Mouse (Mus musculus) lung, embryonic 14.5 days (tissue): Measurements from ENCODE around the gene Mtr. TPM values are rescaled to one million over a fixed set of nuclear protein-coding genes. Genes with fewer than 3 reads are reported as not detected.

Experiments used
- ATAC-seq: fragments of 200-750 bp; cut with Nextera tagmentation; 2 replicates; pipeline ENCODE4 v1.8.0; 2017; ENCODE audit warnings: mild to moderate bottlenecking, moderate TSS enrichment, moderate library complexity; ENCODE audit not compliant: insufficient read depth
- DNase-seq: peaks from one replicate; pipeline ENCODE4 v3.0.0-alpha.2; 2015
- H3K27ac ChIP-seq: fragments of 300-500 bp; sonication (generic); 2 replicates; pipeline ENCODE4 v1.5.1; 2014; ENCODE audit warnings: low read depth, mild to moderate bottlenecking, moderate library complexity
- H3K27me3 ChIP-seq: fragments of 300-500 bp; sonication (generic); 2 replicates; pipeline ENCODE4 v1.6.1; 2014; ENCODE audit warnings: low read length, control low read depth; ENCODE audit not compliant: insufficient read depth
- H3K36me3 ChIP-seq: fragments of 300-500 bp; sonication (generic); 2 replicates; pipeline ENCODE4 v1.6.1; 2014; ENCODE audit warnings: control low read depth; ENCODE audit not compliant: insufficient read depth
- H3K4me1 ChIP-seq: fragments of 300-500 bp; sonication (generic); 2 replicates; pipeline ENCODE4 v1.6.1; 2014; ENCODE audit warnings: antibody characterized with exemption, control low read depth; ENCODE audit not compliant: insufficient read depth
- H3K4me2 ChIP-seq: fragments of 300-500 bp; sonication (generic); 2 replicates; pipeline ENCODE4 v1.6.1; 2014; ENCODE audit warnings: mild to moderate bottlenecking
- H3K4me3 ChIP-seq: fragments of 300-500 bp; sonication (generic); 2 replicates; pipeline ENCODE4 v1.5.1; 2014; ENCODE audit warnings: low read depth, low read length
- H3K9ac ChIP-seq: fragments of 300-500 bp; sonication (generic); 2 replicates; pipeline ENCODE4 v1.6.1; 2014
- H3K9me3 ChIP-seq: fragments of 300-500 bp; sonication (generic); 2 replicates; pipeline ENCODE4 v1.6.1; 2016; ENCODE audit warnings: low read depth, low read length, control low read depth
- CTCF ChIP-seq: IDR thresholded peaks from 2 replicates; pipeline ENCODE4 v1.5.1; 2016; ENCODE audit warnings: antibody characterized with exemption, low read depth
- WGBS: fragments of 180-500 bp; shearing (Covaris S2); extraction: QIAGEN DNeasy Blood & Tissue Kit; methylation state at CpG from one replicate; pipeline ENCODE4 v1.1.7; 2014; 5-methylcytosine and 5-hydroxymethylcytosine counted together
- polyA plus RNA-seq: library from polyadenylated mRNA; unstranded; fragments of >200 nt; fragmentation: Nextera tagmentation; extraction: Ambion mirVana; gene quantifications from 2 replicates; pipeline ENCODE4 v1.2.1, GENCODE M21; 2014

Mtr gene
- polyA plus RNA-seq: 21.3 and 21.9 TPM in 2 replicates

DNA sequence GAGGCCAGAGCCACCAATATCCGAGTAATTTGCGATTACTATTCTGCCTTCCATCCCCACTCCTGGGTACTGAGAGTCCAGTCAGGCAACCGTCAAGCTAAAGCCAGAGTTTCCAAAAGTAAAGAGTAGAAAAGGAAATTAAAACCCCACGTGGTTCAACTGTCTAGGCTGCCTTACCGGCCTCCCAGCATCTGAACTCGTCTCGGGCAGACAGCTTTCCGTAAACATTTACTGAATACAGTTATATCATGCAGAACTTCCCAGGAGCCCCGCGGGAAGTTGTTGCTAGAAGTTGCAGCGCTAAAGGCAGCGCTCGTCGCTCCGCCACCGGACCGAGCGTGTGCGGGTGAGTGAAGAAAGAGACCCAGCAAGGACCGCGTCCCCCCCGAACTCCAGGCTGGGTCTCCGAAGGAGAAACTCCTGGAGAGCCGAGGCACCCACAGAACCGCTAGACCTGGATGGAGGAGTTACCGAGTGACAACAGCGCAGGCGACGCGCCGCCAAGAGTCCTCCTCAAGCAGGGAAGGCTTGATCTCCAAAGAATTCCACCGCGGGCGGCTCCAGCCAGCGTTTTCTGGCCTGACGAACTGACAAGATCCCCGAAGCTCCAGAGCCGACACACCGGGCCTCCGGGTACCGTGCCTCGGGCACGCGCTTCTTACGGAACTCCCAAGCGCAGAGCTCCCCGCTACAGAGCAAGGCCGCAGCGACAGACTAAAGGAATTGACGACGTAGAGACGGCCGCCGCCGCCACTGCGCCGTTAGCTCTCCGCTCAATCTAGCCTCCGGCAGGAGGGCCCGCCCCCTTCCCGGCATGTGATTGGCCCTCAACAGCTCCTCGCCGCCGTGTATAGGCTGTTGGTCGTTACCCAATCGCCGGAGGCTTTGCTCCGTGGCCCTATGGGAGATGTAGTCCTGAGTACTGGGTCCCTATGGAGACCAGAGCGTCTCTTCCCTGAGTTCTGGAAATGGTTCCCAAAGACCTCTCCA is at the start of gene Mtr:
Gene Mtr, minus strand, starts transcription at position 723 of the 990 bp plus-strand sequence.
- peaks cover 10% of the 10 kb centered on the region; the same call in 1 of the 2 replicates for H3K4me1 ChIP-seq
- DNase-seq (peak; percentile 98), ATAC-seq (peak; percentile 100)
- no peaks in the 10 kb centered on the region for H3K27me3 ChIP-seq
- H3K36me3 ChIP-seq: no peaks in the 10 kb centered on the region
- peak within 1 kb of the TSS; percentile 66 for H3K4me3 ChIP-seq
- H3K27ac ChIP-seq: peak within 1 kb of the TSS; percentile 91
- peak within 1 kb of the TSS; percentile 68 for H3K4me2 ChIP-seq
- WGBS: under 1% methylated on average over 69 of the region's 69 CpGs
- H3K9me3 ChIP-seq: no peaks in the 10 kb centered on the region
- peak within 1 kb of the TSS; percentile 62 for H3K9ac ChIP-seq
- TF ChIP-seq CTCF: no peak

- H3K4me1 ChIP-seq: no peaks in the 10 kb centered on the region
- WGBS: 64% methylated on average over 4 of the region's 4 CpGs
- ATAC-seq (no peak), DNase-seq (no peak)
- H3K27ac ChIP-seq: no peak overlapping the region
- no peaks in the 10 kb centered on the region for H3K9me3 ChIP-seq
- TF ChIP-seq CTCF: no peak
- no peak overlapping the region for H3K4me3 ChIP-seq
- H3K4me2 ChIP-seq: no peak overlapping the region
- H3K36me3 ChIP-seq: no peaks in the 10 kb centered on the region
- H3K27me3 ChIP-seq: no peaks in the 10 kb centered on the region
- H3K9ac ChIP-seq: no peak overlapping the region
These were observed 49.4 kb upstream of the Mtr start for GRCm38 (mm10) chr13:12307286-12307685.

DNA sequence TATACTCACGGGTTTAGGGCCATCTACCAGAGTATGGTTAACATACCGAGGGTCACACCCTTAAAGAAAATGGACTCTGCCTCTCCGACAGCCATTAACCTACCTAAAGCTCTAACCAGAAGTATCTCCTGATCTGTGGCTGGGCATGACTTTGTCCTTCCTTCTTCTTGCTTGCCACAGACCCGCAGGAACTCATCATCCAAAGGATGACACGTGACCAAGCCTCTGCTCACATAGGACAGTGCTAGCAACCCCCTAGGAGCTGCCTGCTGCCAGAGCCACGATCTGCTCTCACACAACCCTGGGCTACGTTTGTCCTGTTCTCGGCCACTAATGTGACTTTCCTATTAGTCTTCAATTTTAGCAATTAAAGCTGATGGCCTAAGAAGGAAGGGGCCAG is 47.6 kb upstream of the Mtr start:
- no peaks in the 10 kb centered on the region for H3K4me1 ChIP-seq
- no peak overlapping the region for H3K27ac ChIP-seq
- no peaks in the 10 kb centered on the region for H3K36me3 ChIP-seq
- H3K9ac ChIP-seq: no peak overlapping the region
- TF ChIP-seq CTCF: no peak
- H3K4me2 ChIP-seq: no peak overlapping the region
- ATAC-seq (no peak), DNase-seq (no peak)
- H3K9me3 ChIP-seq: no peaks in the 10 kb centered on the region
- WGBS: 82% methylated on average over 8 of the region's 8 CpGs
- H3K27me3 ChIP-seq: no peaks in the 10 kb centered on the region
- no peak overlapping the region for H3K4me3 ChIP-seq

GRCm38 (mm10) chr13:12304991-12305390 is 47.1 kb upstream of the Mtr start:
- Histone ChIP-seq H3K9ac (no peak overlapping the region), H3K36me3 (no peaks in the 10 kb centered on the region), H3K27ac (no peak overlapping the region), H3K27me3 (no peaks in the 10 kb centered on the region), H3K9me3 (no peaks in the 10 kb centered on the region), H3K4me3 (no peak overlapping the region), H3K4me1 (no peaks in the 10 kb centered on the region), H3K4me2 (no peak overlapping the region)
- ATAC-seq (no peak), DNase-seq (no peak)
- no peak for TF ChIP-seq CTCF
- WGBS: 88% methylated on average over 5 of the region's 5 CpGs

- H3K36me3 ChIP-seq: no peaks in the 10 kb centered on the region
- H3K4me1 ChIP-seq: no peaks in the 10 kb centered on the region; the same call in 1 of the 2 replicates
- WGBS: 65% methylated on average over 6 of the region's 6 CpGs
- H3K9ac ChIP-seq: no peak overlapping the region
- no peak overlapping the region for H3K4me3 ChIP-seq
- no peak for DNase-seq
- no peak for TF ChIP-seq CTCF
- no peak overlapping the region for H3K4me2 ChIP-seq
- H3K9me3 ChIP-seq: no peaks in the 10 kb centered on the region
- H3K27me3 ChIP-seq: no peaks in the 10 kb centered on the region
- H3K27ac ChIP-seq: no peak overlapping the region
- ATAC-seq: no peak
These were observed 39.9 kb upstream of the Mtr start for GRCm38 (mm10) chr13:12297777-12298176.

- Histone ChIP-seq H3K9ac (no peak overlapping the region), H3K36me3 (no peaks in the 10 kb centered on the region), H3K4me3 (no peak overlapping the region), H3K4me1 (no peaks in the 10 kb centered on the region; the same call in 1 of the 2 replicates), H3K9me3 (no peaks in the 10 kb centered on the region), H3K27me3 (no peaks in the 10 kb centered on the region), H3K27ac (no peak overlapping the region), H3K4me2 (no peak overlapping the region)
- no peak for ATAC-seq
- WGBS: 83% methylated on average over 3 of the region's 3 CpGs
- peak; percentile 78 for DNase-seq
- peak; percentile 61 for TF ChIP-seq CTCF
These were observed 38.8 kb upstream of the Mtr start for GRCm38 (mm10) chr13:12296701-12297100.

DNA sequence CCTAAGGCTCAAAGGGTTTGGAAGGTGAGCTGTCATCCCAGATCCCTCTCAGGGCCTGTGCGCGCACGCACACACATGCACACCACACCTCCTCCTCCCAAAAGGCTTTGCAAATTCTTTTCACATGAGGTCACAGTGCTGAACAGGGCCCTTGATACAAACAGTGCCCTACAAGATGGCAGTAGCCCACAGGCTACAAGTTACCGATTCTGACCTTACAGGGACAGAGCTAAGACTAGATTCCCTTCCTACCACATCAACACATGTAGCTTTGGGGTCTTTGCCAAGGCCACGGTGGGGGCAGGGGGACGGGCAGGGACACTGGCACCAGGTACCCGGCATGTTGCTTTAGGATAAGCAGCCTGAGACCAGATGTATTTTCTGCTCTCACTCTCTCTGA is 35.9 kb upstream of the Mtr start:
- Histone ChIP-seq H3K9me3 (no peaks in the 10 kb centered on the region), H3K27ac (no peak overlapping the region), H3K4me1 (no peaks in the 10 kb centered on the region; the same call in 1 of the 2 replicates), H3K36me3 (no peaks in the 10 kb centered on the region), H3K9ac (no peak overlapping the region), H3K4me3 (no peak overlapping the region), H3K27me3 (no peaks in the 10 kb centered on the region), H3K4me2 (no peak overlapping the region)
- peak; percentile 75; the same call in 1 of the 2 replicates for ATAC-seq
- TF ChIP-seq CTCF: no peak
- WGBS: 69% methylated on average over 7 of the region's 7 CpGs
- DNase-seq: peak; percentile 24
